Mouse (Mus musculus): ENCODE data around the gene Snorc.

Snorc gene

GRCm38 (mm10) chr1:87510166-87510691 lies 40.2 kb downstream of the Snorc start:
- no peak for DNase-seq (ENCODE audit: low spot score)

GRCm38 (mm10) chr1:87510845-87511244 lies 40.8 kb downstream of the Snorc start:
- no peak for DNase-seq (ENCODE audit: low spot score)

GRCm38 (mm10) chr1:87520467-87520866 lies 50.4 kb downstream of the Snorc start:
- no peak for DNase-seq (ENCODE audit: low spot score)

GRCm38 (mm10) chr1:87521523-87521922 lies 51.5 kb downstream of the Snorc start:
- no peak for DNase-seq (ENCODE audit: low spot score)

- no peak for DNase-seq (ENCODE audit: low spot score)
Observed at GRCm38 (mm10) chr1:87525041-87525440, 55.0 kb downstream of the Snorc start.

Data from left cerebral cortex, adult 11 months (tissue).